Mouse (Mus musculus) A20 (cell line): ENCODE measurements at regions not wholly inside any gene's neighbourhood (a gene's known extent, or its start where the extent isn't known, plus 50 kb on each side); places are given as distances from the start of the nearest gene placed in this dataset.
A peak's percentile ranks its signal among the peaks of the same experiment; 100 is the strongest.

ENCODE experiments used
- DNase-seq: peaks from one replicate; pipeline ENCODE4 v3.0.0-alpha.2; 2011; ENCODE audit warnings: low read depth, low spot score

DNA sequence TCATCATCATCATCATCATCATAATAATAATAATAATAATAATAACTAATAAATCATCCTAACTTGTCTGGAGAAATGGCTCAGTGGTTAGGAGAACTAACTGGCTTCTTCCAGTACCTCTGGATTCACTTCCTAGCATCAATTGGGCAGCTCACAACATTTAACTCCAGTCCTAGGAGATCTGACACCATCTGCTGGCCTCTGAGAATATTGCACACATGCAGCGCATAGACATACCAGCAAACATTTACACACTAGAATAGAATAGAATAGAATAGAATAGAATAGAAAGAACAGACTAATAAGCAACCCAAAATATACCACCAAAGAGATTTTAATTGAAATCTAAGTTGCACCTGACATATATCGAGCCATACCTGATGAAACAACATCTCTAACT, 715.9 kb upstream of the Kirrel3 start:
- peak; percentile 12 for DNase-seq

DNA sequence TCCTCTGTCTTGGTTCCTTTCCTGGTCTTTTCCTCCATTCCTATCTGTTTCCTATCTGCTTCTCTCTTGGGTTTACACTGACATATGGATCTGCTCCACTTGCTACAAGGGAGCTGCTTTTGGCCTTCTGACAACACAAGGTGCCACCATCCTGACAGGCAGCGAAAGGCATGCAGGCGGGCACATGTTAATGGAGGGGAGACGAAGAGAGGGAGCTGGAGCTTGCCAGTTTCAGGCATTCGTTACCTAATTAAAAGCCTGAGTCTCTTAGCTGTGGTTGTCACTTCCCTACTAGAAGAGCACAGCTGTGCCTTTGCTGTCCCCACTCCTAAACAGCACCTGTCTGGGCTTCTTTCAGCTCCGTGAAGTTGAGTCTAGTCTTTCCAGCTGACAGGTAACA, 711.5 kb upstream of the Kirrel3 start:
- no peak for DNase-seq

DNA sequence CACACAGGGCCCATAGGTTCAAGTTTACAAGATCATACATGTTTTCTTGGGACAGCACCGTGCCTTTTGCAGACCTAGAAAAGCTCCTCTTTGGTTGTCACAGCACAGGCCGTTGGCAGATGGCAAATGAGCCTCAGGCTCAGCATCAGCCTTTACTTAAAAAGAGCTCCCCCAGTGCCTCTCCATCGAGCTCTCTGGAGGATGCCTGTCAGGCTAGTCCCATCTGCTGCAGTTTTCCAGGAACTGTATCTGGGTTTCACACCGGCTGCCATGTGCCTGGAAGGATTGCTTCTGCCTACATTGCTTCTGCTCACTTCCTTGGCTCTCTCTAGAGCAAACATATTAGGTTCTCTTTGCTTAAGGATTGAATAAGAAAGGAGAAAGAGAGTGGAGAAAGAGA, 695.1 kb upstream of the Kirrel3 start:
- no peak for DNase-seq

DNA sequence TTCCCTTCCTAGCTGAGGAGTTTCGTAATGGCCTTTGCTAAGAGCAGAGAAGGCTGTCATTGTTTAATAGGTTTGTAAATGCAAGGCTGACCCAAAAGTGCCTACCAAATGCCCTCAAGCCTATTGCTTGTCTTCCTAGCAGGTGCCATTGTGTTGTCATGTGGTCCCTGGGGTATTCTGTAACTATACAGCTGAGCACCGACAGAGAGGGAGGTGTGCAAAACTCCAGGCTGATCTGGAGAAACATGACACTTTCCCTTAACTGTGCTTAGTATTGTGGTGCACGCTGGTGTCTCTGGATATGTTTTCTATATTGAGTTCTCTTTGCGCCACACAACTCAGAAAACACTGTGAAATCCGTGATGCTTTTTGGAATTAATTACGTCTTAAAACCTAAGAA, 685.4 kb upstream of the Kirrel3 start:
- no peak for DNase-seq

DNA sequence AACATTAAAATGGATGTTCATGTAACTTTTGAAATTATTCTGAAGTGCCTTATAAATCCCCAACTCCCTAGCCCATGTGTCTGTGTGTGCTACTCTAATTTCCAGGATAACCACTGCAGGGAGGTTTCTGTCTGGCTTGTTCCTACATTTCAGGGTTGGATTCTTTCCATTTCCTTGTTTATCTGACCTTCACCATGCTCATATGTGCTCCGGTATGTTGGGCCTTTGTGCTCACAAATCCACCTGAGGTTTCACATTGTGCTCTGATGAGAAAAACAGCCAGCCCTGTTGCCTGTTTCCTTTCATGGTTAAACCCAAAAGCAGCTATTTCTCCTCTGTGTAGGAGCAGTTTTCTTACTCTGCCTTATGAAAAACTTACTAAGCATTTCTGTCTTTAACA, 684.9 kb upstream of the Kirrel3 start:
- DNase-seq, result no peak

DNA sequence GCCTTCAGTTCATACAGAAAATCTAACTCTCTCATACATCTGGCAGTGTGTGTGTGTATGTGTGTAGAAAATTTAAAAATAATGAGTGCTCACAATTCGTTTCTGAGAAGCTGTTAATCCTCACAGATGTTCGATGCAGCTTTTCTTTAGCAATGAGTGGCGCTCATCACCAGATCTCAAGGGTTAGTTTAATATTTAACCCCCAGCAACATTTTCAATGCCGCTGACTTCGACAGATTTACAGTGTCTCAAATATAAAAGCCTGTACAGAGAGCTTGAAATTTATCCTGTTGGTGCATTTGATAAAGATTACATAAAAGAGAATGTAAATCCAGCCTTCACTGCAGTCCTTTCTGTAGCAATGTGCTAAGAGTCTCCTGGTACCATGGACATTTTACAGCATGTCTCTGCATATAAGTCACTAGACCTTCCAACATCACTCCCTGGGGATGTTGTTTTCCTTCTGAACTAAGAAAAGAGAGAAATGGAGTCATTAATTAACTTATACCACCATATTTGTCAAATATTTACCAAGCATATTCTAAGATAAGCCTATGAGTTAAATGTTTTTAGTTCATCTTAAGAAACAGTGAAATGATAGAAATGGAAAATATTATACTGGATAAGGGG, 670.8 kb upstream of the Kirrel3 start:
- no peak for DNase-seq

DNA sequence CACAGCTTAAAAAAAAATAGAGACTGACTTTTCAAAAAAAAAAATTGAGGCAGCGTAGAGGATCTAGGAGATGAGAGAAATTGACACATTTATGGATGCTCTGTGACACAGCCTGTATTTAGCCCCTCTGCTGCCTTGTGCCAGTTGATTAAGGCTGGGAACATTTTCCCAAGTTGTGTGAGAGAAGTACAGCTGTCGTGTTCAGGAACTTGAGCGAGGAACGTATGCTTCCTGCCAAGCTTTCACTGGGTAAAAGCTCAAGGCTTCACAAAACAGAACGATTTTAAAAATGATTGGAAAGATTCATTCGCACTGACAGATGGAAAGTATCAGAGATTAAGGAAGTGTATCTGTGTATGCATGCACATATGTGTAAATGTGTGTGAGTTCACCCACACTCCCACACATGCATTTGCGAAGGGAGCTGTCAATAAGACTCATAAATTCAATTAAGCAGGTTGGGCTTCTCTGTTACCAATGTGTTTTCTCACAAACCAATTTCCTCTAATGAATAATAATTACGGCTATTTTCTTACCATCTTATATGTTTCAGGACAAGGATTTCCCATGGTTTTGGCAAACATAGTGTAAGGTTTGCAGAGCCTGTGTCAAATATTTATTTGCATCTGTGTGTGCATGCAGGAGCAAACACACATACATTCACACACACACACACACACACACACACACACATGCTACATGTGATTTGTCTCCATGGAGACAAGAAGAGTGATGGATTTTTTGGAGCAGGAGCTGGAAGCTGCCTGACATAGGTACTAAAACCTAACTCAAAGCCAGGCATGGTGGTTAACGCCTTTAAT, 662.9 kb upstream of the Kirrel3 start:
- no peak for DNase-seq

DNA sequence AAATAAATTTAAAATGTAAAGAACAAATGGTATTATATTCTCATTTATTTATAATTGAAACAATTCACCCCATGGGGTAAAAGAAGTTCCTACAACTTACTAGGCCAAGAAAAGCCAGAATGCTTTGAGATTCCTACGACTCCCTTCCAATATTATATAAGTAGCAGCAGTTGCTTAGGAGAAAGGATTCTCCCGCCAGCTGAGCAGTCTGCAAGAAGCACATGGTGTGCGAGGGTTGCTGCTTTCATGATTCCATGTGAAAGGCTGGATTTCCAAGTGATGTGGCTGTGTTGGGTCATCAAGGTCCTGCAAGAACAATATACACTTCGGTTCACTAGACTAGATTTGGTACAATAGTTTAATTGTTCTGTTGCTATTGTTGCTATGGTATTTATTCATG, 659.6 kb upstream of the Kirrel3 start:
- DNase-seq, result no peak

DNA sequence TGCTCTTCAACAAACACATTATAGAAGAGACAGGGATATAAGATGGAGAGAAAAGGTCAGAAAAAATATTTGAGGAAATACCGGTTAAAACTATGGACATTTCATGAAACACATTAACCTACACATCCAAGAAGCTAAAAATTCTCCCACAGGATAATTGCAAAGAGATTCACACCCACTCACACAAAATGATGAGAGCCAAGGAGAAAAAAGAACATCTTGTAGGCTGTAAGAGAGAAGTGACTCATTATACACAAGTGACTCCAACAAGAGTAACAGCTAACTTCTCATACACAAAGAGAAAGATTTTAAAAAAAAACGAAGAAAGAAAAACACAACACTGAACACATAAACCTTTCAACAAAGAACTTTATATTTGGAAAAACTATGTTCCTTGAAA, 658.3 kb upstream of the Kirrel3 start:
- DNase-seq, result no peak

DNA sequence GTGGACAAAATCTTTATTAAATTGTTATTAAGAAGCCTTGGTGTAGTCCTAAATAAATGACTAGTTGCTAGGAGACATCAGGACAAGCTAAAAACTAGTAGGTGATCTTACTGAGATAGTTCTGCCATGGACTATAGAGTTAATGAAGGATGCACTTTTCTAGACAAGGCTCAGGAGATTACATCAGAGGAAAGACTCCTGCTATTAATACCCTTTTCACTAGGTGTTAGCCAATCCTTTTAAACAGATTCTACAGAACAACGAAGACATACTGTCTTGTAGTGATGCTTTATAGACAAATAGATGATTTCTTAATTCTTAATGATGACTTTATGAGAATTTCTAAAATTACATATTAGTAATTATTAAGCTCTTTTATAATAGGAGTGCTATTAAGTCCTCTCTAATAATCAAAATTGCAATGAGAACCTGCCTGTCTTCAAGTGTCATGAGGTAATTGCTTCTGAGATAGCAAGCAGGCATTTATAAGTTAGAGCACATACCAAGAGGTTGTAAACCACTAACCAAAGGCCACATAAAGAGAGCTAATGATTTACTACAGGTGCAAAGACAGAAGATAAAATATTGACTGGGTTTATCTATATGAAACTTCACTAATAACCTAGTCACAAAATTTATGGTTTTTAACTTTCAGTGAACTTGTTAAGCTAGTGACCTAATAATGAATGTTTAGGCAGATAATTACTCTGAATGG, 647.9 kb upstream of the Kirrel3 start:
- no peak for DNase-seq

DNA sequence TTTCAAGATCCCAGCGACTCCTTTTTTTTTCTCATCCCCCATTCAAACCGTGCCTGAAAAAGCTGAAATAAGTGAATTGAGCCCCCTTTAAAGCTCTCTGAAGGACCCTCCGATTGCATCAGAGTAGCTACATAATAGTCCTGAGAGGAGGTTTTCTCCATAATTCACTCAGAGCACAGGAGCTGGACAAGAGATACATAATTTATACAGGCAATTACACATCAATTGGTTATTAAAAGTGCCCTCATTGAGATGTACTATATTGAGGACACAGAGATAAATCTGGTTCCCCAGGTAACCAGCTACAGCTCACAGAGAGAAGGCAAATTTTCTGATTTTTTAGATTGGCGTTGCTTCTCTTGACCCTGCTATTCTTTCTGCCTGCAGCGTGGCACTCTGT, 636.1 kb upstream of the Kirrel3 start:
- no peak for DNase-seq

DNA sequence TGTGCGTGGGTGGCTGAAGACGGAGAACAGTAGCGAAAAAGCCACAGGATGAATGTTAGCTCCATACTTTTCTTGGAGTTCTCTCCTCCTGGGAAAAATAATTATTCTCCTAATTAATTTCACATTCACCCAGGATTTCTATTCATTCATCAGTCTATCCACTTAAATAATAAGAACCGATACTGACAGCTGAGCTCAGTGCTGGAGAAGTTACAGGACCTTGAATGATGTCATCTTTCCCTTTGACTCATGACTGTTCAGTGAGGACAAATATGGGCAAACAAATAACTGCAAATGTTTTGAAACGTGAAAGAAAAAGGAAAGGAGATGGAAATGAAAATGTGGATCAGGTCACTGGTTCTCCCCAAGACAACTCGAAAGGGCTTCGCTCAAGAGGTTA, 635.7 kb upstream of the Kirrel3 start:
- no peak for DNase-seq

DNA sequence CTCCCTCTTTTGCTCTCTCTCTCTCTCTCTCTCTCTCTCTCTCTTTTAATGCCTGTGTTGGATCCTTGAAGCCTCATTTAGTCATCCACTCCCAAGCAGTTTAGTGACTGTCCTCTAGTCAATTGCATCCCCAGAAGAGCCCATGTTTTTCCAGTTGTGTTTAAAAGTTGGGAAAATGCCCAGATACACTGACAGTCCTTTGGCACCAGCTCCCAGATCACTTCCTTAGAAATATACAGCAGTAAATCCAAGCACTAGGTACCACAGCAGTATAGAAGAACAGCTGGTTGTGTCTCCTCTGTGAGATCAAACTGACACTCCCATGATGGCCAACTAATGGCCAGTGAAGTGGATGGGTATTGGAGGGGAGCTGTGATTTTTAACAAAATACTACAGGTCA, 634.7 kb upstream of the Kirrel3 start:
- DNase-seq, result no peak

DNA sequence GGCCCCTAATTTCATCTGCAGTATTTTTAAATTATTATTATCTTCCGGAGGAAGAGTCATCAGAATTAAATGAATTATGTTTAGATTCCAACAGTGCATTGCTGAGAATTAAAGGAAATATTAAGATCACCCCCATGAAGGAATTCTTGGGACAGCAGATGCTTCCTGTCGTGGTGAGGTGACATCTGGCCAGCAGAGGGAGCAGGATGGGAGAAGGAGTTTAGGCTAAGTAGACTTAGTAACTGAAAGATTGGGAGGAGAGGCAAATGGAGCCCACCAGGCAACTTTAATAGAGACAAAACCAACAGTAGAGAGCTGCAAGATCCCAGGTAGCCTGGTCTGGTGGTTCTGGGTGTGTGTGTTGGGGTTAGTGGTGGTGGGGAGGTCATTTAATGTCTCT, 629.5 kb upstream of the Kirrel3 start:
- no peak for DNase-seq

DNA sequence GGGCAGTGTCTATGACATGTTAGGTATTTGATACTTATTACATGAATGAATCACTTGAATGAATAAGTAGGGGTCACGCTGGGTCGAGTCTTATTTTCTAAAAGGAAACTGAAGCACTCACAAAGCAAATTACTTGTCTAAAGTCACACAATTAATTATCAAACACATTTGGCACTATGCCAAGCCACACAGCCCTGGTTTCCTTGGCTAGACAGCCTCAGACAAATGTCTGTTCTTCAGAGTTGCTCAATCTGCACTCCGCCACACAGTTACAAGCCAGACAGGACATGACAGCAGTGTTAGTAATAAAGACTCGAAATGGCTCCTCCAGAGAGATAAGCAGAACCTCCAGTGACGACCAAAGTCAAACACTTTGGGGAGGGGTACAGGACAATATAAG, 627.2 kb upstream of the Kirrel3 start:
- no peak for DNase-seq

DNA sequence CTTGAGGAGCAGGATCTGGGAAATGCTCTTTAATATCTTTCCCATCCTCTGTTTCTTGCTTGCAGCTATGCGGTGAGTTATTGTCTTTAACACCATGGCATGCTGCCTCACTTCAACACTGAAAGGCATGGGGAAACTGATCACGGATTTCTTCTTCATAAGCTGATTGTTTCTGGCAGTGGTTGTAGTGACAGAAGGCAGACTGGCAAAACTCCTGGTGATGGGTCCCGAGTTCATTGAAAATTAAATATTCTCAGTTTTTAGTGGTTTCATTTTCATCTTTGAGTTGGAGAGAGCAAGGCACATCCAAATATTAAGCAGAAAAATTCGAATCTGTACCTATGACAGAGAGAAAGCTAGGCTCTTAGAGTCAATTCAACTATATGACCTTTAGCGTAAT, 617.0 kb upstream of the Kirrel3 start:
- DNase-seq, result no peak

DNA sequence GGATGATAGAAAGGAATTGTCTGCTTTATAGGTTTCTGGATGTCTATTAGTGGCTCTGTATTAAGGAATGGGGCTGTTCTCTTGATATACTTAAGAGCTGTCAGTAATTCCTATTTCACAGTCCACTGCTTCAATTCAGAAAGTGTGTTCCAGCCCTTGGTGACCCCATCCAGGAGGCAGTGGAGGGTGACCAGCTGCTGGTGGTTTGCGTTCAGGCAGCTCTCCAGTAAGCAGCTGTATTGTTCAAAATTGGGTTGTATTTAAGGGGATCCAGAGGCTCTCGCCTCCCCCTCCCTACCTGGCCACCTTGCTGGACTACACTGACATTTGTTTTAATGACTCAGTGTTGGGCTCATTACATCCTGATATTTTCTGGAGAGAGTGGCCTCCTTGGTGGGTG, 598.4 kb upstream of the Kirrel3 start:
- DNase-seq, result no peak

DNA sequence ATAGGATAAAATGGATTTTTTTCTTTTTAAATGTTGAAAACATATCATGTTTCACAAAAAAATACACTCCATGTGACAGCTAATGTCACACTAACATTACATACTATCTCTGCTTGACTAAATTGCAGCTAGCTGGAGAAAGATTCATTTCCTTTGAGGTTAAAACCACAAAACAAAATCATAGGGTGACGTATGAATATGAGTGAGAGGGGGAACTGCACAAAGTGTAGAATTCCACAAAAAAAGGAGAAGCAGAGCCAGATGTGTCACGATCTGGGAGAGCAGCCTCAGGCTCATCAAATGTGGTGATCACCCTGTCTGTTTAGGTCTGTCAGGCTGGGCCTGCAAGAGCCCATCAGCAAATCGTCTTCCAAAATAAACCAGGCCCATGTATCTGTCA, 593.7 kb upstream of the Kirrel3 start:
- DNase-seq, result no peak

DNA sequence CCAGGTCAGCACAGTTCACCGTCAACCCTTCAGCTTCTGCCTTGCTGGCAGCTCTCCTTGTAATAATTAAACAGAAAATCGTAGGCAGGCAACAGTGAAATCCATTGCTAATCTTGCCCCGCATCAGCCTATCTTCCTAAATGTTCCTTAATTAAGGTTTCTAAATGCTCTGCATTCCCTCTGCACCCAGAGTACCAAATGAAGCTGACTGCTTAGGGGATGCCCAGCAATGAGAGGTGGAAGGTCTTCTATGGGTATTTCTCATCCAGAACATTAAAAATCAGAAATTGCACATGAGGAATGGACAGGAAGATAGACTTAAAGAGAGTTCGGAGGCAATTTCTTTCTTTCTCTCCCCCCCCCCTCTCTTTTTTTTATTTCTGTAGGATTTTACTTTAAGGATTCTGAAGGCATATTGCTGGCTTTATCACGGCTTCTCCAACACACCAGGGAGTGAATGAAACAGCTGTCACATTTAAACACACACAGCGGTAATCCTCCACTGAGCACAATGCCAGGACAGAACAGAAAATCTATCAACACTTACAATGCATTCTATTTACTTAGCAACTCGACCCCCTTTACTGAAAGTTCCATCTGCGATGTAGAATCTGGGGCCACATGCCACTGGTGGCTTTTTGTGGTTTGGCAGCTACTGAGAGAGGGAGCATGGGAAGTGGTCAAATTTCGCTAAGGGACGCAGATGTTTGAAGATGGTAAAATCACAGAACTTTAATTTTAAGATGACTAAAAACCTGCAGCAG, 584.2 kb upstream of the Kirrel3 start:
- no peak for DNase-seq

DNA sequence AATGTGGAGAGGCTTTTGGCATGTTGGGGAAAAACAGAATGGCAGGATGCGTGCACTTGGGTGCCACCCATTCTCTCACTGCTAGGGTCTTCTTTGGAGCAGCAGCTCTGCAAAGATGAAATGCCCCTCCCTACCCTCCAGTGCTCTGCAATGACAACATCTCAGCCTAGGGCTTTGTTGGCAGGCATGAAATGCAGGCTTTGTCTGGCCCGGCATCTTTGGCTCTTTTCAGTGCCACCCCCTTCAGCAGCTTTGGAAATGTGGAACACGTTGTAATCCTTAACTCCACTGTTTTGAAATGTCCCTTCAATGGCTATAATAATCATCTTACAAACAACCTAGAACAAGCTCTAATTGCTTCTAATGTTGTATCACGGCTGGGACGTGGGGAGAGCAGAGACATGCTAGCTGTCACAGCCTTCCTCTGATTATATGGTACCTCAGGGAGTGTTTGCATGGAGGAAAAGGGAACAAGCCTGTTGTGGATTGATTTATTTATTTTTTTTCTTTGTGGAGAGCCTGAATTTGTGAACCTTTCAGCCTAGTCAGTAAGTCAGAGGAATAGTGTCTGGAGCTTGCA, 581.6 kb upstream of the Kirrel3 start:
- no peak for DNase-seq

DNA sequence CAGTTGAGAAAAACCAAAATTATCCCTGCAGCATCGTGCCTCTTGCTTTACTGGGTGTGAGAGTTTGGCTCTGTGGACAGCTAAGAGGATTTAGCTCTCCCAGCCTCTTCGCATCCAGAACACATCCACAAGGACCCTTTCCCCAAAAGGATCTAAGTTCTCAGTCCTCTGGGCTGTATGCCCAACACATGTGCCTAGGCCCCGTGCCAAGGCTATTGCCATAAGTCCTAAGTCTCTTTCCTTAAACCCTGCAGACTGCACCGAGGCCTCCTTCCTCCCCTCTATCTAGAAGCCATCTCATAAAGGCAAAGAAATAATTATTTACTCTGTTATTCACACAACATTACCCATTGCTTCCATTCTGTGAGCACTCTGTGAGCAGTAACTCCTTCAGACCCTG, 570.8 kb upstream of the Kirrel3 start:
- no peak for DNase-seq
